Mouse (Mus musculus) neural tube, embryonic 15.5 days (tissue): ENCODE data around the gene Osbpl8. TPM values are rescaled to one million over a fixed set of nuclear protein-coding genes. Genes with fewer than 3 reads are reported as not detected.

Experiments
- ATAC-seq: fragments of 200-750 bp; cut with Nextera tagmentation; 2 replicates; pipeline ENCODE4 v1.8.0; 2017; ENCODE audit warnings: mild to moderate bottlenecking, moderate TSS enrichment, moderate library complexity; ENCODE audit not compliant: low FRiP score
- H3K27ac ChIP-seq: fragments of 300-500 bp; sonication (generic); replicated peaks from 2 replicates; pipeline ENCODE4 v1.5.1; 2015; ENCODE audit warnings: mild to moderate bottlenecking, inconsistent platforms
- H3K27me3 ChIP-seq: fragments of 300-500 bp; sonication (generic); replicated peaks from 2 replicates; pipeline ENCODE4 v1.6.1; 2015; ENCODE audit warnings: inconsistent platforms
- H3K36me3 ChIP-seq: fragments of 300-500 bp; sonication (generic); 2 replicates; pipeline ENCODE4 v1.6.1; 2015; ENCODE audit warnings: inconsistent platforms
- H3K4me1 ChIP-seq: fragments of 300-500 bp; sonication (generic); 2 replicates; pipeline ENCODE4 v1.6.1; 2015; ENCODE audit warnings: inconsistent platforms
- H3K4me2 ChIP-seq: fragments of 300-500 bp; sonication (generic); 2 replicates; pipeline ENCODE4 v1.6.1; 2015; ENCODE audit warnings: inconsistent platforms, mild to moderate bottlenecking, moderate library complexity
- H3K4me3 ChIP-seq: fragments of 300-500 bp; sonication (generic); replicated peaks from 2 replicates; pipeline ENCODE4 v1.5.1; 2015; ENCODE audit warnings: mild to moderate bottlenecking, inconsistent platforms
- H3K9ac ChIP-seq: fragments of 300-500 bp; sonication (generic); replicated peaks from 2 replicates; pipeline ENCODE4 v1.6.1; 2015; ENCODE audit warnings: mild to moderate bottlenecking, inconsistent platforms
- H3K9me3 ChIP-seq: fragments of 300-500 bp; sonication (generic); replicated peaks from 2 replicates; pipeline ENCODE4 v1.6.1; 2016; ENCODE audit warnings: inconsistent platforms
- WGBS: fragments of 180-500 bp; shearing (Covaris S2); methylation state at CpG from one replicate; pipeline ENCODE4 v1.1.7; 2015; ENCODE audit warnings: mixed read lengths; 5-methylcytosine and 5-hydroxymethylcytosine counted together
- polyA plus RNA-seq: library from polyadenylated mRNA; unstranded; fragments of >200 nt; fragmentation: Nextera tagmentation; extraction: Ambion mirVana; gene quantifications from 2 replicates; pipeline ENCODE4 v1.2.1, GENCODE M21; 2015

Gene Osbpl8
- polyA plus RNA-seq, 1 experiment from 2014 or later, result 16.0 TPM

DNA sequence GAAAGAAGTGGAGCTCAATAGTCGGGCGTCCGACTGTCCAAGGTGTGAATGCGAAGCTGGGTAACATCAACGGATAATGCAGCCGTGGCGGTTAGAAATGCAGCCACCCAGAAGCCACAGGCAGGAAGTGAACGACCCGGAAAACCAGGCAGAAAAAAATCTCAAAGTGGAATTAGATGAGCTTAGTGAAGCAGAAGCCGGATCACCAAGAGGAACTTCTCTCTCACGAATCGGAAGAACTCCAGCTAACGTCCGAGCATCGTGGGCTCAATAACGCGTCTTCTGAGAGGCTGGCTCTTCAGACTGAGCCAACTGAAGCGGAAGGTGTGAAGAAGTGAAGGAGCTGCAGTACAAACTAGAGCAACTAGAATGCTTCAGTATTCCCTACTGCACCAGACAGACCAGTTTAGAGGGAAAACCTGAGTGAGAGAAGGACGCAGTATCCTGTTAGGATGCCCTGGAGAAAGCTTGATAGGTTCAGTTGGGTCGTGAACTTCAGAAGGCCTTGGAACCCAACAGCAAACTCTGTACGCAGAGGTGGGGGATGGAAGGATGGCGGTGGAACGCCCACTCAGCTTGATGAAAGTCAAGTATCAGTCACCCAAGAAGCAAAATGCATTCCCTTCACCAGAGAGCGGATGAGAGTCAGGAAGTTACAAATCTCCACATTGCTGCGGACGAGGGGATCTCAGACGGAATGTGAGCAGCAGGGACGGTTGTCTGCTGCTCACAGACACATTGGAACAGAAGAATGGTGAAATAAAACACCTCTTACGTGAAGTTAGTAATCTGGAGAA lies 8.0 kb upstream of the Osbpl8 start:
- ATAC-seq, result no peak
- Histone ChIP-seq H3K4me1 (no peaks in the 10 kb centered on the region), H3K4me2 (no peak overlapping the region), H3K9me3 (no peaks in the 10 kb centered on the region), H3K9ac (no peak overlapping the region), H3K36me3 (no peaks in the 10 kb centered on the region), H3K27me3 (no peaks in the 10 kb centered on the region), H3K4me3 (no peak overlapping the region), H3K27ac (no peak overlapping the region)
- 91% methylated on average over 29 of the region's 29 CpGs for WGBS

DNA sequence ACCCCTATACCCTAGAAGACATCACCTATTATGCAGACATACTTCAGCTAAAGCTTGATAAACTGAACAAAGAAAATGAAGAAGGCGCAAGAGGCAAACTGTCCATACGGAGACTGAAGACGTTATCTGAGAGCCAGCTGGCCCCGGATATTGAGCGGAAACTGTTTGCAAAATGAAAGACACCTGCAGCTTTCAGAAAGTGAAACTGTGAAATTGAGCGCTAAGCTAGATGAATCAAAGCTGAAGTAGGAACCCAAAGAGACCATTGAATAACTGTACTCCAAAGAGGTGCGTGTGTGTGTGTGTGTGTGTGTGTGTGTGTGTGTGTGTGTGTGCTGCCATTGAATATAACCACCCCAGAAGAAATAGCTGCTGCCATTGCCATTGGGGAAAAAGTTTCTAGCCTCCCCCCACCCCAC lies 7.3 kb upstream of the Osbpl8 start:
- no peak overlapping the region for H3K4me2 ChIP-seq
- H3K4me1 ChIP-seq, result no peaks in the 10 kb centered on the region
- H3K27ac ChIP-seq, result no peak overlapping the region
- no peaks in the 10 kb centered on the region for H3K36me3 ChIP-seq
- no peak overlapping the region for H3K9ac ChIP-seq
- ATAC-seq, result no peak
- no peak overlapping the region for H3K4me3 ChIP-seq
- H3K9me3 ChIP-seq, result no peaks in the 10 kb centered on the region
- 84% methylated on average over 7 of the region's 7 CpGs for WGBS
- no peaks in the 10 kb centered on the region for H3K27me3 ChIP-seq

DNA sequence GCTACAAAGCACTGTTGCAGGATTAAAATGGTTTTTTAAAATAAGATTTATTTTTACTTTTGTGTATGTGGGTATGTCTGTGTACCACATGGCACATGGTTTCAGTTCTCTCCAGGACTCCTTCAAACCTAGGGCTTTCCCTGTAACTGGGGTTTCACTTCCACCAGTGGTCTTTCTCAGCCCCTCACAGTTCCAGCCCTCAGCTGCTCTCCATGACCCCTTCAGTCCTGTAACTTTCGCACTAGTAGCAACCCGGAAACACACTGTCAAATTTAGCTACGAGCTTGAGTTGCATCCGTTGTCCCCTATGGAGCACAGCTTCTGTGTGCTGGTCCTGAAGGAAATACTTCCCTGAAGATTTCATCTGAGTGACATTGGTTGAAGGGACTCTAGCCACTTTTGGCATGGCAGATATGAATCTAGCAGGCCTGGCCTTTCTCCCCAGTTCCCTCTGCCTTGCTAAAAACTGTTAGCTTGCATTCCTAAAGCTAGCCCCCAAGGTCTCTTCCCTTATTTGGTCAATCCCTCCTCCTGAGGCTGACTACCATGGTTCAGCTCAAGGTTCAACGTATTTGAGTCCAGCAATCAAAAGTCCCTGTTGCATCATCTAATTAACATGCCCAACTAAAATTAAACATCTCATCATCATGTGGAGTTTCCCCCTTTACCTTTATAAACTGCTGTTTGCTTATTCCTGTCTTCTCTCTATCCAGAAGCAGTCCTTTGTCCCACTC lies 4.6 kb upstream of the Osbpl8 start:
- WGBS, result 83% methylated on average over 5 of the region's 5 CpGs
- no peaks in the 10 kb centered on the region for H3K9me3 ChIP-seq
- H3K9ac ChIP-seq, result no peak overlapping the region
- H3K4me2 ChIP-seq, result no peak overlapping the region
- H3K27me3 ChIP-seq, result no peaks in the 10 kb centered on the region
- 0 out of 2 replicates have a peak, but pooled peaks cover 7% of the 10 kb centered on the region for H3K4me1 ChIP-seq
- no peaks in the 10 kb centered on the region for H3K36me3 ChIP-seq
- no peak overlapping the region for H3K27ac ChIP-seq
- H3K4me3 ChIP-seq, result no peak overlapping the region
- ATAC-seq, result no peak

DNA sequence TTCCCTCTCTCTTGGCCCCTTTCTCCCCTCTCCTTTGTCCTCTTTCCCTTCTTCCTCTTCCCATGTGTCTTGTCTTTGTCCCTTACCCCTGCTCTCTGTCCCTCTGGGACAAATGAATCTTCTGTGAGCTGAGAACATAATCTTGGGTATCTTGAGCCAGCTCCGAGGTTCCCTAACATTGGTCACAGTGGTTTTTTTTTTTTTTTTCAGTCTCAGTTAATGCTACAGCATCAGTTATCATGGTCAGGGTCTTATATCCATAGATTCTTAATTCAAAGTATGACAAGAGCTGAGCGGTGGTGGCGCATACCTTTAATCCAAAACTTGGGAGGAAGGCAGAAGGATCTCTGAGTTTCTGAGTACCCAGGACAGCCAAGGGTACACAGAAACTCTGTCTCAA lies 4.0 kb upstream of the Osbpl8 start:
- Histone ChIP-seq H3K36me3 (no peaks in the 10 kb centered on the region), H3K4me1 (0 out of 2 replicates have a peak, but pooled peaks cover 7% of the 10 kb centered on the region), H3K27ac (no peak overlapping the region), H3K4me3 (no peak overlapping the region), H3K27me3 (no peaks in the 10 kb centered on the region), H3K9ac (no peak overlapping the region), H3K4me2 (no peak overlapping the region), H3K9me3 (no peaks in the 10 kb centered on the region)
- WGBS, result 93% methylated on average over 3 of the region's 3 CpGs
- no peak for ATAC-seq

- Histone ChIP-seq H3K27me3 (no peaks in the 10 kb centered on the region), H3K4me1 (peaks cover 12% of the 10 kb centered on the region), H3K4me2 (no peak overlapping the region), H3K27ac (no peak overlapping the region), H3K36me3 (no peaks in the 10 kb centered on the region), H3K9me3 (no peaks in the 10 kb centered on the region), H3K9ac (no peak overlapping the region), H3K4me3 (no peak overlapping the region)
- WGBS, result 86% methylated on average over 6 of the region's 6 CpGs
- ATAC-seq, result no peak
Measured at GRCm38 (mm10) chr10:111161373-111161772, 3.2 kb upstream of the Osbpl8 start.

GRCm38 (mm10) chr10:111163025-111163424 lies 1.5 kb upstream of the Osbpl8 start:
- Histone ChIP-seq H3K9ac (no peak overlapping the region), H3K27ac (no peak overlapping the region), H3K27me3 (no peaks in the 10 kb centered on the region), H3K4me1 (peaks cover 16% of the 10 kb centered on the region), H3K9me3 (no peaks in the 10 kb centered on the region), H3K36me3 (no peaks in the 10 kb centered on the region), H3K4me3 (no peak overlapping the region), H3K4me2 (no peak overlapping the region)
- ATAC-seq, result no peak
- WGBS, result 86% methylated on average over 3 of the region's 3 CpGs

GRCm38 (mm10) chr10:111163601-111164240 lies 831 bp upstream of the Osbpl8 start:
- Histone ChIP-seq H3K36me3 (no peaks in the 10 kb centered on the region), H3K9me3 (no peaks in the 10 kb centered on the region), H3K27me3 (no peaks in the 10 kb centered on the region), H3K4me1 (peaks cover 19% of the 10 kb centered on the region), H3K4me2 (peak overlapping the region; percentile 71), H3K9ac (peak overlapping the region; percentile 68; the same call in 1 of the 2 replicates), H3K4me3 (peak overlapping the region; percentile 97), H3K27ac (peak overlapping the region; percentile 95)
- WGBS, result 27% methylated on average over 9 of the region's 9 CpGs
- ATAC-seq, result no peak

GRCm38 (mm10) chr10:111165219-111165981 lies 848 bp downstream of the Osbpl8 start:
- under 1% methylated on average over 52 of the region's 52 CpGs for WGBS
- ATAC-seq, result peak; percentile 75
- peak overlapping the region; percentile 71 for H3K4me2 ChIP-seq
- H3K9ac ChIP-seq, result peak overlapping the region; percentile 98
- H3K27me3 ChIP-seq, result no peaks in the 10 kb centered on the region
- peak overlapping the region; percentile 97 for H3K4me3 ChIP-seq
- no peaks in the 10 kb centered on the region for H3K9me3 ChIP-seq
- H3K36me3 ChIP-seq, result no peaks in the 10 kb centered on the region
- H3K27ac ChIP-seq, result peak overlapping the region; percentile 95
- peaks cover 19% of the 10 kb centered on the region for H3K4me1 ChIP-seq

DNA sequence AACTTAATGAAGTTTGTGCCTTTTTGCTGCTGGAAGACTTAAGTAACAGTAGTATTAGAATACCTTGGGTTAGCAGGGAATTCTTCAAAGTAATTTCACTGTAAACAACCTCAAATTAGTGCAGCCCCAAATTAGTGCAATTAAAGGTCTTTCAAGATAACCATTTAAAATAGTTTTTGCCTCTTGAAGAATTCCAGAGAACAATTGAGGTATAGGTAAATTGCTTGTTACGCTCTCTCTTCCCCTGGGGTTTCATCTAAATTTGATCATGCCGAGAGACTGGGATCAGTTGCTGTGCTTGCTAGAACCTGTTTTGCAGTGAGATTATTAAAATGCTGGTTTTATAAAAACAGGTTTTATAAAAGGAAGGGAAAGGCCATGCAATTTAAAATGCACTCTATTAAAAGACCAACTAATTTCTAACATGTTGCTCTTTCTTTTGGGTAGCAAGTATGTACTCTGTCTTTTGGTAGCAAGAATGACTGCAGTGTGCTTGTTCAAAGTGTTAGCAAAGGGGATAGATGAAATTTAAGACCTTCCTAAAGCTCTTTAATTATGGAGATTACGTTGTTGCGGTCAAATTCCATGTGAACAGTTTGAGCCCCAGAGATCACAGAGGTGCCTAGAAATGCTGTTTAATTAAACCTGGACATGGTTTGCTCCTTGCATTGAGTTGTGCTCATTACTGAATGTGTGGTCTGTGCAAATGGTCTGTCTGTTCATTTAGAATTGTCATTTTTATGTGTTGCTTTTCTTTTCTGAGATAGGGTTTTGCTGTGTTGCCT lies 1.7 kb downstream of the Osbpl8 start:
- no peak overlapping the region for H3K27ac ChIP-seq
- no peaks in the 10 kb centered on the region for H3K36me3 ChIP-seq
- peak overlapping the region; percentile 97 for H3K4me3 ChIP-seq
- ATAC-seq, result no peak
- peak overlapping the region; percentile 71 for H3K4me2 ChIP-seq
- peaks cover 19% of the 10 kb centered on the region for H3K4me1 ChIP-seq
- no peaks in the 10 kb centered on the region for H3K27me3 ChIP-seq
- 0 out of 2 replicates have a peak overlapping the region, but pooled peaks have one; percentile 3 for H3K9ac ChIP-seq
- WGBS, result 33% methylated on average over 4 of the region's 4 CpGs
- no peaks in the 10 kb centered on the region for H3K9me3 ChIP-seq

DNA sequence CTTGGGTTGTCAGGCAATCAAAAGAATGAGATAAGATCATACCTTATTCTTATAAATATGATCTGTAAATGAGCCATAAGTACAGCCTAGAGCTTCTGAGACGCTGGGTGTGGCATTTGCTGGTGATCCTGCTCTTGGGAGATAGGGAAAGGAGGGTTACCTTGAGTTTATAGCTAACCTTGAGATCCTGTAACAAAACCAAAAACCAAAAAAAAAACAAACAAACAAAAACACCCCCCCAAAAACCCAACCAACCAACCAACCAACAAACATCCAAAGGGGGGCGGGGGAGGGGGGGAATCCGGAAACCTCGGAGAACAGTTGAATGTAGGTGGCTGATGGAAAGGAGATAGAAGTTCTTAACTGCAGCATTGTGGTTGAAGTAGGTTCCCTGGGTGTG lies 2.9 kb downstream of the Osbpl8 start:
- Histone ChIP-seq H3K9me3 (no peaks in the 10 kb centered on the region), H3K4me3 (no peak overlapping the region), H3K9ac (no peak overlapping the region), H3K36me3 (no peaks in the 10 kb centered on the region), H3K4me2 (no peak overlapping the region), H3K27ac (no peak overlapping the region), H3K27me3 (no peaks in the 10 kb centered on the region), H3K4me1 (peaks cover 19% of the 10 kb centered on the region)
- WGBS, result 94% methylated on average over 4 of the region's 4 CpGs
- no peak for ATAC-seq
